Mouse (Mus musculus) hindbrain, embryonic 16.5 days (tissue): Measurements from ENCODE around the gene 4933402N03Rik. TPM values are rescaled to one million over a fixed set of nuclear protein-coding genes. Genes with fewer than 3 reads are reported as not detected.

ENCODE experiments used
- ATAC-seq: fragments of 200-750 bp; cut with Nextera tagmentation; 2 replicates; pipeline ENCODE4 v1.8.0; 2017; ENCODE audit warnings: moderate TSS enrichment, moderate library complexity
- H3K27ac ChIP-seq: fragments of 300-500 bp; sonication (generic); 2 replicates; pipeline ENCODE4 v1.5.1; 2014; ENCODE audit warnings: low read depth, mild to moderate bottlenecking, control low read depth, low read length, moderate library complexity
- H3K27me3 ChIP-seq: fragments of 300-500 bp; sonication (generic); replicated peaks from 2 replicates; pipeline ENCODE4 v1.6.1; 2014; ENCODE audit warnings: low read length; ENCODE audit not compliant: control insufficient read depth, insufficient read depth
- H3K36me3 ChIP-seq: fragments of 300-500 bp; sonication (generic); 2 replicates; pipeline ENCODE4 v1.6.1; 2014; ENCODE audit warnings: mild to moderate bottlenecking, low read length, moderate library complexity, mixed read lengths; ENCODE audit not compliant: control insufficient read depth, insufficient read depth
- H3K4me1 ChIP-seq: fragments of 300-500 bp; sonication (generic); 2 replicates; pipeline ENCODE4 v1.6.1; 2014; ENCODE audit warnings: low read depth, low read length; ENCODE audit not compliant: control insufficient read depth, insufficient read depth
- H3K4me2 ChIP-seq: fragments of 300-500 bp; sonication (generic); 2 replicates; pipeline ENCODE4 v1.6.1; 2014; ENCODE audit warnings: mild to moderate bottlenecking, low read length, control low read depth, moderate library complexity
- H3K4me3 ChIP-seq: fragments of 300-500 bp; sonication (generic); 2 replicates; pipeline ENCODE4 v1.5.1; 2014; ENCODE audit warnings: mild to moderate bottlenecking, low read length, control low read depth, moderate library complexity
- H3K9ac ChIP-seq: fragments of 300-500 bp; sonication (generic); 2 replicates; pipeline ENCODE4 v1.6.1; 2014; ENCODE audit warnings: low read depth, mild to moderate bottlenecking, control low read depth, low read length, moderate library complexity
- H3K9me3 ChIP-seq: fragments of 300-500 bp; sonication (generic); 2 replicates; pipeline ENCODE4 v1.6.1; 2014; ENCODE audit warnings: mild to moderate bottlenecking, low read length, moderate library complexity; ENCODE audit not compliant: control insufficient read depth
- WGBS: fragments of 180-500 bp; shearing (Covaris S2); extraction: QIAGEN DNeasy Blood & Tissue Kit; methylation state at CpG from one replicate; pipeline ENCODE4 v1.1.7; 2014; 5-methylcytosine and 5-hydroxymethylcytosine counted together
- polyA plus RNA-seq: library from polyadenylated mRNA; unstranded; fragments of >200 nt; fragmentation: Nextera tagmentation; extraction: Ambion mirVana; gene quantifications from 2 replicates; pipeline ENCODE4 v1.2.1, GENCODE M21; 2015

Gene 4933402N03Rik
- not detected in 2 replicates for polyA plus RNA-seq

GRCm38 (mm10) chr7:131146214-131146613 lies at the start of gene 4933402N03Rik:
4933402N03Rik (minus strand) TSS chr7:131146314.
- Histone ChIP-seq H3K4me3 (no peak within 1 kb of the TSS), H3K27ac (no peak within 1 kb of the TSS), H3K4me1 (no peaks in the 10 kb centered on the region), H3K4me2 (no peak within 1 kb of the TSS), H3K36me3 (no peaks in the 10 kb centered on the region), H3K9me3 (no peaks in the 10 kb centered on the region), H3K27me3 (no peaks in the 10 kb centered on the region), H3K9ac (no peak within 1 kb of the TSS)
- no peak for ATAC-seq
- 93% methylated on average over 2 of the region's 2 CpGs for WGBS

GRCm38 (mm10) chr7:131187996-131188395 lies 41.9 kb upstream of the 4933402N03Rik start:
- H3K4me1 ChIP-seq, result no peaks in the 10 kb centered on the region
- H3K27me3 ChIP-seq, result no peaks in the 10 kb centered on the region
- no peaks in the 10 kb centered on the region for H3K36me3 ChIP-seq
- H3K9me3 ChIP-seq, result no peaks in the 10 kb centered on the region
- WGBS, result 94% methylated on average over 14 of the region's 14 CpGs
- H3K9ac ChIP-seq, result no peak overlapping the region
- H3K4me2 ChIP-seq, result no peak overlapping the region
- no peak overlapping the region for H3K4me3 ChIP-seq
- no peak for ATAC-seq
- H3K27ac ChIP-seq, result no peak overlapping the region

DNA sequence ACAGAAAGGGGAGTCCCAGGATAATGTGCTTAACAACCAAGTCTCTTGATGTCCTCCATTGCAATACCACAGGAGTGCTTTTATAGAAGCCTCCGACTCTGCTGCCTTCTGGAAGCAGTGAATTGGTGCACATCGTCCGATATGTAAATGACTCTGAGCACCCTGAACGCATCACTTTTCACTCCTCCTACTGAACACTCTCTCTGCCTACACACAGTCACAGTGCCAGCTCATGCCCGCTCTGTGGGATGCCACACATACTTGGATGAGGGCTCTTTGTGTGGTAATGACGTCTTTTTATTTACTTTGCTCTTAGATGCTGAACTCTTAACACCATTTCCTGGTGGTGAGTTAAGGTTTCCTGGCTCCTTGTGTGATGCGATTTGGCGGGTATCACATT lies 40.9 kb upstream of the 4933402N03Rik start:
- H3K9me3 ChIP-seq, result no peaks in the 10 kb centered on the region
- H3K27ac ChIP-seq, result no peak overlapping the region
- no peak overlapping the region for H3K9ac ChIP-seq
- no peaks in the 10 kb centered on the region for H3K4me1 ChIP-seq
- no peak for ATAC-seq
- H3K4me2 ChIP-seq, result no peak overlapping the region
- H3K27me3 ChIP-seq, result no peaks in the 10 kb centered on the region
- H3K36me3 ChIP-seq, result no peaks in the 10 kb centered on the region
- no peak overlapping the region for H3K4me3 ChIP-seq
- WGBS, result 82% methylated on average over 8 of the region's 8 CpGs

DNA sequence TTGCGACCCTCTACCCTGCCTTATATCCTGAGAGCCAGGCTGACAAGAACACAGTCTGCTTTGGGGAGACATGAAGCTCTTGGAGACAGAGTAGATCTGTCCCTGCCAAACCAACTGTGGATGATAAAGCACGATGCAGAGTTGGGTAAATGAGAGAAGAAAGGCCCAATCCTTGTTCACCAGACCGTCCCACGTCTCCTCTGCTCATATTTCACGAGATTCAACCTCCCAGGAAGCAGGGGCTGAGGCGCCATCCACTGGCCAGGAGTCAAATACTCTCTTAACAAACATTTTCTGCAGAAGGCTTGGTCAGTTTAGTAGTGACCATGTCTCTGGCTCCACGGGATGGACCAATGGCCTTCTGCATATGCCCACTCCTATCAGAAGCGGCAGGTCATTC lies 38.2 kb upstream of the 4933402N03Rik start:
- no peak for ATAC-seq
- WGBS, result 66% methylated on average over 8 of the region's 8 CpGs
- H3K9me3 ChIP-seq, result no peaks in the 10 kb centered on the region
- H3K4me2 ChIP-seq, result no peak overlapping the region
- H3K27me3 ChIP-seq, result no peaks in the 10 kb centered on the region
- no peak overlapping the region for H3K9ac ChIP-seq
- H3K36me3 ChIP-seq, result no peaks in the 10 kb centered on the region
- no peaks in the 10 kb centered on the region for H3K4me1 ChIP-seq
- H3K27ac ChIP-seq, result no peak overlapping the region
- H3K4me3 ChIP-seq, result no peak overlapping the region

GRCm38 (mm10) chr7:131182685-131183084 lies 36.6 kb upstream of the 4933402N03Rik start:
- no peak overlapping the region for H3K4me3 ChIP-seq
- no peaks in the 10 kb centered on the region for H3K36me3 ChIP-seq
- H3K9ac ChIP-seq, result no peak overlapping the region
- no peaks in the 10 kb centered on the region for H3K4me1 ChIP-seq
- ATAC-seq, result no peak
- no peak overlapping the region for H3K4me2 ChIP-seq
- no peak overlapping the region for H3K27ac ChIP-seq
- H3K27me3 ChIP-seq, result no peaks in the 10 kb centered on the region
- H3K9me3 ChIP-seq, result no peaks in the 10 kb centered on the region
- 27% methylated on average over 4 of the region's 4 CpGs for whole genome bisulfite sequencing

- Histone ChIP-seq H3K4me3 (no peak within 1 kb of the TSS), H3K4me1 (no peaks in the 10 kb centered on the region), H3K4me2 (no peak within 1 kb of the TSS), H3K9me3 (no peaks in the 10 kb centered on the region), H3K27me3 (no peaks in the 10 kb centered on the region), H3K27ac (no peak within 1 kb of the TSS), H3K9ac (no peak within 1 kb of the TSS), H3K36me3 (no peaks in the 10 kb centered on the region)
- ATAC-seq, result no peak
- WGBS, result 81% methylated on average over 9 of the region's 9 CpGs
These were observed 28.0 kb upstream of the 4933402N03Rik start, which contains the start of gene 5430419D17Rik for GRCm38 (mm10) chr7:131174121-131174520. 5430419D17Rik (plus strand) TSS chr7:131174402.

- Histone ChIP-seq H3K27me3 (no peaks in the 10 kb centered on the region), H3K27ac (no peak overlapping the region), H3K36me3 (no peaks in the 10 kb centered on the region), H3K4me1 (no peaks in the 10 kb centered on the region), H3K4me3 (no peak overlapping the region), H3K4me2 (no peak overlapping the region), H3K9me3 (no peaks in the 10 kb centered on the region), H3K9ac (no peak overlapping the region)
- WGBS, result 62% methylated on average over 2 of the region's 2 CpGs
- ATAC-seq, result no peak
These were observed 23.0 kb upstream of the 4933402N03Rik start for GRCm38 (mm10) chr7:131169099-131169498.

GRCm38 (mm10) chr7:131167771-131168170 lies 21.7 kb upstream of the 4933402N03Rik start:
- H3K4me1 ChIP-seq, result no peaks in the 10 kb centered on the region
- H3K9me3 ChIP-seq, result no peaks in the 10 kb centered on the region
- H3K4me2 ChIP-seq, result no peak overlapping the region
- H3K27me3 ChIP-seq, result no peaks in the 10 kb centered on the region
- H3K4me3 ChIP-seq, result no peak overlapping the region
- no peaks in the 10 kb centered on the region for H3K36me3 ChIP-seq
- no peak overlapping the region for H3K9ac ChIP-seq
- WGBS, result 81% methylated on average over 3 of the region's 3 CpGs
- ATAC-seq, result no peak
- no peak overlapping the region for H3K27ac ChIP-seq

- no peak for ATAC-seq
- no peaks in the 10 kb centered on the region for H3K27me3 ChIP-seq
- no peak overlapping the region for H3K4me3 ChIP-seq
- H3K9me3 ChIP-seq, result no peaks in the 10 kb centered on the region
- 75% methylated on average over 7 of the region's 7 CpGs for WGBS
- no peaks in the 10 kb centered on the region for H3K4me1 ChIP-seq
- no peak overlapping the region for H3K4me2 ChIP-seq
- no peak overlapping the region for H3K9ac ChIP-seq
- H3K36me3 ChIP-seq, result no peaks in the 10 kb centered on the region
- H3K27ac ChIP-seq, result no peak overlapping the region
These were observed 16.1 kb upstream of the 4933402N03Rik start for GRCm38 (mm10) chr7:131162251-131162650.

DNA sequence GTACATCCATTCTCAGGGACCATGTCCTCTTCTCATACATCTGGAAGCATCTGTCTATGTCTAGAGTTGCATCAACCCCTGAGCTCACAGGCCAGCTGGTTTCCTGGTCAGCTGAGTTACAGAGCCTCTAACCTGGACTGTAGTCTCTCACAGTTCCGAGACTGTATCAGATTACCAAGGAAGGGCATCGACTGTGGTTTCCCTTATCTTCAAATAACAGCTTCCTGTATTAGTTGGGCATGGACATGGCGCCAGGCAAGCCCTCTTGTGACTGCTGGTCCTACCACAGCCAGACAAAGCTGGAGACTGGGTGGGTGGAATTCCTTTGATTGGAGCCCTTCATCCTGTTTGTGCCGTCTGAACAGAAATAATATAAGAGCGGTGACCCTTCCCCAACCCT lies 6.9 kb upstream of the 4933402N03Rik start:
- H3K27ac ChIP-seq, result no peak overlapping the region
- no peaks in the 10 kb centered on the region for H3K36me3 ChIP-seq
- no peak overlapping the region for H3K4me2 ChIP-seq
- no peaks in the 10 kb centered on the region for H3K4me1 ChIP-seq
- no peak for ATAC-seq
- H3K9me3 ChIP-seq, result no peaks in the 10 kb centered on the region
- H3K4me3 ChIP-seq, result no peak overlapping the region
- no peak overlapping the region for H3K9ac ChIP-seq
- H3K27me3 ChIP-seq, result no peaks in the 10 kb centered on the region
- 85% methylated on average over 5 of the region's 5 CpGs for WGBS
